Mouse (Mus musculus) embryonic facial prominence, embryonic 13.5 days (tissue): ENCODE results near the gene Tifab. TPM values are rescaled to one million over a fixed set of nuclear protein-coding genes. Genes with fewer than 3 reads are reported as not detected.
A peak's percentile ranks its signal among the peaks of the same experiment; 100 is the strongest.

Experiments used
- ATAC-seq: fragments of 200-750 bp; cut with Nextera tagmentation; 2 replicates; pipeline ENCODE4 v1.8.0; 2017; ENCODE audit warnings: low read depth; ENCODE audit not compliant: insufficient number of reproducible peaks, insufficient read depth, low FRiP score, low TSS enrichment
- H3K27ac ChIP-seq: fragments of 300-500 bp; sonication (generic); 2 replicates; pipeline ENCODE4 v1.5.1; 2015; ENCODE audit warnings: moderate library complexity, mild to moderate bottlenecking, inconsistent platforms
- H3K27me3 ChIP-seq: fragments of 300-500 bp; sonication (generic); 2 replicates; pipeline ENCODE4 v1.6.1; 2015; ENCODE audit warnings: mild to moderate bottlenecking, inconsistent platforms
- H3K36me3 ChIP-seq: fragments of 300-500 bp; sonication (generic); 2 replicates; pipeline ENCODE4 v1.6.1; 2015; ENCODE audit warnings: mild to moderate bottlenecking, inconsistent platforms
- H3K4me1 ChIP-seq: fragments of 300-500 bp; sonication (generic); 2 replicates; pipeline ENCODE4 v1.6.1; 2015; ENCODE audit warnings: inconsistent platforms
- H3K4me2 ChIP-seq: fragments of 300-500 bp; sonication (generic); 2 replicates; pipeline ENCODE4 v1.6.1; 2015; ENCODE audit warnings: moderate library complexity, mild to moderate bottlenecking, inconsistent platforms
- H3K4me3 ChIP-seq: fragments of 300-500 bp; sonication (generic); 2 replicates; pipeline ENCODE4 v1.5.1; 2015; ENCODE audit warnings: mild to moderate bottlenecking, inconsistent platforms
- H3K9ac ChIP-seq: fragments of 300-500 bp; sonication (generic); 2 replicates; pipeline ENCODE4 v1.6.1; 2015; ENCODE audit warnings: mild to moderate bottlenecking, inconsistent platforms
- H3K9me3 ChIP-seq: fragments of 300-500 bp; sonication (generic); 2 replicates; pipeline ENCODE4 v1.6.1; 2016; ENCODE audit warnings: inconsistent platforms
- WGBS: fragments of 180-500 bp; shearing (Covaris S2); methylation state at CpG from one replicate; pipeline ENCODE4 v1.1.7; 2015; ENCODE audit warnings: mixed read lengths; 5-methylcytosine and 5-hydroxymethylcytosine counted together
- polyA plus RNA-seq: library from polyadenylated mRNA; unstranded; fragments of >200 nt; fragmentation: Nextera tagmentation; extraction: Ambion mirVana; gene quantifications from 2 replicates; pipeline ENCODE4 v1.2.1, GENCODE M21; 2015

Gene Tifab
- polyA plus RNA-seq, 1 experiment from 2014 or later: 1.1 TPM

GRCm38 (mm10) chr13:56134631-56135181 lies 44.0 kb downstream of the Tifab start:
- ATAC-seq: no peak
- under 1% methylated on average over 48 of the region's 50 CpGs for WGBS
- Histone ChIP-seq H3K27me3 (no peaks in the 10 kb centered on the region), H3K36me3 (peaks cover 18% of the 10 kb centered on the region), H3K27ac (peak overlapping the region; percentile 87), H3K9ac (peak overlapping the region; percentile 99), H3K4me1 (peaks cover 34% of the 10 kb centered on the region), H3K9me3 (no peaks in the 10 kb centered on the region), H3K4me3 (peak overlapping the region; percentile 97), H3K4me2 (peak overlapping the region; percentile 87)

GRCm38 (mm10) chr13:56134031-56134430 lies 44.7 kb downstream of the Tifab start:
- H3K4me3 ChIP-seq: peak overlapping the region; percentile 97
- H3K4me2 ChIP-seq: peak overlapping the region; percentile 87
- peaks cover 20% of the 10 kb centered on the region for H3K36me3 ChIP-seq
- H3K27me3 ChIP-seq: no peaks in the 10 kb centered on the region
- H3K9ac ChIP-seq: peak overlapping the region; percentile 99
- no peaks in the 10 kb centered on the region for H3K9me3 ChIP-seq
- ATAC-seq: no peak
- WGBS: 46% methylated on average over 5 of the region's 5 CpGs
- peaks cover 34% of the 10 kb centered on the region for H3K4me1 ChIP-seq
- H3K27ac ChIP-seq: peak overlapping the region; percentile 87; the same call in 1 of the 2 replicates

- no peaks in the 10 kb centered on the region for H3K27me3 ChIP-seq
- WGBS: 83% methylated on average over 7 of the region's 7 CpGs
- H3K4me1 ChIP-seq: peaks cover 34% of the 10 kb centered on the region
- H3K4me2 ChIP-seq: peak overlapping the region; percentile 87; the same call in 1 of the 2 replicates
- H3K36me3 ChIP-seq: peaks cover 26% of the 10 kb centered on the region
- ATAC-seq: no peak
- no peak overlapping the region for H3K4me3 ChIP-seq
- H3K9me3 ChIP-seq: no peaks in the 10 kb centered on the region
- peak overlapping the region; percentile 2; the same call in 1 of the 2 replicates for H3K9ac ChIP-seq
- H3K27ac ChIP-seq: no peak overlapping the region
These were observed 45.7 kb downstream of the Tifab start for GRCm38 (mm10) chr13:56132941-56133340.

- Histone ChIP-seq H3K27me3 (no peaks in the 10 kb centered on the region), H3K36me3 (peaks cover 31% of the 10 kb centered on the region), H3K4me1 (peaks cover 34% of the 10 kb centered on the region), H3K9ac (no peak overlapping the region), H3K9me3 (no peaks in the 10 kb centered on the region), H3K27ac (no peak overlapping the region), H3K4me2 (no peak overlapping the region), H3K4me3 (no peak overlapping the region)
- no peak for ATAC-seq
- 81% methylated on average over 11 of the region's 11 CpGs for WGBS
These were observed 46.3 kb downstream of the Tifab start for GRCm38 (mm10) chr13:56132326-56132936.

- Histone ChIP-seq H3K36me3 (peaks cover 50% of the 10 kb centered on the region), H3K27ac (no peak overlapping the region), H3K9me3 (no peaks in the 10 kb centered on the region), H3K9ac (no peak overlapping the region), H3K4me3 (no peak overlapping the region), H3K4me1 (peaks cover 27% of the 10 kb centered on the region), H3K4me2 (no peak overlapping the region), H3K27me3 (no peaks in the 10 kb centered on the region)
- 91% methylated on average over 8 of the region's 8 CpGs for WGBS
- ATAC-seq: no peak
These were observed 48.1 kb downstream of the Tifab start for GRCm38 (mm10) chr13:56130544-56130943.

GRCm38 (mm10) chr13:56129578-56129977 lies 49.1 kb downstream of the Tifab start:
- Histone ChIP-seq H3K36me3 (peaks cover 60% of the 10 kb centered on the region), H3K9me3 (no peaks in the 10 kb centered on the region), H3K27me3 (no peaks in the 10 kb centered on the region), H3K4me2 (no peak overlapping the region), H3K27ac (no peak overlapping the region), H3K4me1 (peaks cover 27% of the 10 kb centered on the region), H3K9ac (no peak overlapping the region), H3K4me3 (no peak overlapping the region)
- WGBS: 93% methylated on average over 3 of the region's 3 CpGs
- ATAC-seq: no peak

GRCm38 (mm10) chr13:56129014-56129413 lies 49.7 kb downstream of the Tifab start:
- Histone ChIP-seq H3K36me3 (peaks cover 65% of the 10 kb centered on the region), H3K4me1 (peaks cover 22% of the 10 kb centered on the region), H3K9ac (no peak overlapping the region), H3K9me3 (no peaks in the 10 kb centered on the region), H3K27me3 (no peaks in the 10 kb centered on the region), H3K4me3 (no peak overlapping the region), H3K4me2 (no peak overlapping the region), H3K27ac (no peak overlapping the region)
- ATAC-seq: no peak
- 93% methylated on average over 4 of the region's 4 CpGs for WGBS

GRCm38 (mm10) chr13:56125632-56126031 lies 53.1 kb downstream of the Tifab start:
- H3K27me3 ChIP-seq: no peaks in the 10 kb centered on the region
- 90% methylated on average over 10 of the region's 10 CpGs for WGBS
- H3K4me3 ChIP-seq: no peak overlapping the region
- no peak for ATAC-seq
- no peak overlapping the region for H3K9ac ChIP-seq
- H3K4me1 ChIP-seq: 0 out of 2 replicates have a peak, but pooled peaks cover 2% of the 10 kb centered on the region
- no peak overlapping the region for H3K27ac ChIP-seq
- H3K4me2 ChIP-seq: no peak overlapping the region
- H3K9me3 ChIP-seq: no peaks in the 10 kb centered on the region
- H3K36me3 ChIP-seq: peaks cover 88% of the 10 kb centered on the region

Other genes starting within 250 kb of the Tifab start
- gene H2afy, start 42.5 kb downstream of the Tifab start, polyA plus RNA-seq: 338 and 383 TPM in 2 replicates
- gene Neurog1, start 73.3 kb upstream of the Tifab start, polyA plus RNA-seq: 1.1 and 2.0 TPM in 2 replicates
- 589 and 679 TPM in 2 replicates for gene Cxcl14, start 117.7 kb upstream of the Tifab start, polyA plus RNA-seq
- not detected in 2 replicates for gene Gm3045, start 247.7 kb upstream of the Tifab start, polyA plus RNA-seq